Mouse (Mus musculus) spleen, embryonic (tissue): ENCODE results near the gene Hist1h2bb.

Experiments
- CTCF ChIA-PET: fragments of 350-600 bp; sonication (Branson Sonifier 250); formaldehyde crosslinking; loops from one replicate; lab custom pipeline; 2022; lab: Charles Lee

The Hist1h2bb gene

DNA sequence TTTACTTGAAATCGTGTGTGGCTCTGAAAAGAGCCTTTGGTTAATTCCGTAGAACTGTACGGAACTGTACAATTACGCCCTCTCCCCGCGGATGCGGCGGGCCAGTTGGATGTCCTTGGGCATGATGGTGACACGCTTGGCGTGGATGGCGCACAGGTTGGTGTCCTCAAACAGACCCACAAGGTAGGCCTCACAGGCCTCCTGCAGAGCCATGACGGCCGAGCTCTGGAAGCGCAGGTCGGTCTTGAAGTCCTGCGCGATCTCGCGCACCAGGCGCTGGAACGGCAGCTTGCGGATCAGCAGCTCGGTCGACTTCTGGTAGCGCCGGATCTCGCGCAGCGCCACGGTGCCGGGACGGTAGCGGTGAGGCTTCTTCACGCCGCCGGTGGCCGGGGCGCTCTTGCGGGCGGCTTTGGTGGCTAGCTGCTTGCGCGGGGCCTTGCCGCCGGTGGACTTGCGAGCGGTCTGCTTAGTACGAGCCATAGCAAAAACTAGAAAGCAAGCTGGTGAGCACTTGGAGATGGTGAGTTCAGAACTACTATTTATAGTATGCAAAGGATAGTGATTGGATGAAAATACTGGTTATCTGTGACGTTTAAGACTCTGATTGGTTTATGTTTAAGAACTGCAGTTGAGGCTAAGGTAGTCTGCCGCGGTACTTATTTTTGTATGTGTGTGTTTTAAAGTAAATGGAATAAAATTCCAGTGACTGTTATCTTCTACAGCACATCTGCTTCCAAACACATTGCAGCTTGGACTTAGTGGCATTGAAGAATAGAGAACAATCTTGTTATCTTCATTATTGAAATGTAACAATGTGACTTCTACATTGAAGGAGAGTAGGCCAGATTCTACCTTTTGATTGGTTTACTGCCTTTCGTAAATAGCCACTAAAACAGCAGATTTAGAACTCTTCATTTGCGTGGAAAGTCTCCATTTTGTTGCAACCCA, 15.6 kb downstream of the Hist1h2bb start, which contains the start of gene Hist1h3a:
TSS of gene Hist1h3a (minus strand) at position 516 of the 951 bp plus-strand sequence.
- CTCF ChIA-PET, result interaction anchor here (0.5 to 0.8 kb wide), 3 partner anchors 12 to 827 kb away, joined by 3 to 4 read pairs (median 3); no protein-coding TSS in a partner anchor

DNA sequence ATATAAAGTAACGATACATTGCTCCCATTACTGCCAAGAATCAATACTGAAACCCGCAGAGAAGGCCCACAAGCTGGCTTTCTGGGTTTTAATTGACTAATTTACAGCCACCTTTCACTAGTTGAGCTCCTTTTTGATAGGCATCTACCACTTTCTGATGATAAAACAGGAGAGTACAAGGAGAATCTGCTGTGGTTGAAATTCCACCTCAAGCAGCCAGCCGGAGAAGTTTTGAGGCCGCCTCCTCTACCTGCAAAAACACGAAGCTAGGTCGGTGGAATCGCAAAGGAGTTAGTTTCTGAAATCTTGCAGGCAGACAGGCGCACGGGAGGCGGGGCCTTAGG, 16.7 kb downstream of the Hist1h2bb start:
- CTCF ChIA-PET, result interaction anchor here (0.6 kb wide), 1 partner anchor 51 kb away, joined by 3 read pairs; no protein-coding TSS in a partner anchor

- CTCF ChIA-PET, result interaction anchor here (0.6 kb wide), 2 partner anchors 51 to 148 kb away, joined by 3 to 9 read pairs; no protein-coding TSS in a partner anchor
Measured at GRCm38 (mm10) chr13:23763586-23764323, 17.2 kb downstream of the Hist1h2bb start, which contains the start of gene Hist1h1a. Hist1h1a (plus strand) TSS chr13:23763666.

DNA sequence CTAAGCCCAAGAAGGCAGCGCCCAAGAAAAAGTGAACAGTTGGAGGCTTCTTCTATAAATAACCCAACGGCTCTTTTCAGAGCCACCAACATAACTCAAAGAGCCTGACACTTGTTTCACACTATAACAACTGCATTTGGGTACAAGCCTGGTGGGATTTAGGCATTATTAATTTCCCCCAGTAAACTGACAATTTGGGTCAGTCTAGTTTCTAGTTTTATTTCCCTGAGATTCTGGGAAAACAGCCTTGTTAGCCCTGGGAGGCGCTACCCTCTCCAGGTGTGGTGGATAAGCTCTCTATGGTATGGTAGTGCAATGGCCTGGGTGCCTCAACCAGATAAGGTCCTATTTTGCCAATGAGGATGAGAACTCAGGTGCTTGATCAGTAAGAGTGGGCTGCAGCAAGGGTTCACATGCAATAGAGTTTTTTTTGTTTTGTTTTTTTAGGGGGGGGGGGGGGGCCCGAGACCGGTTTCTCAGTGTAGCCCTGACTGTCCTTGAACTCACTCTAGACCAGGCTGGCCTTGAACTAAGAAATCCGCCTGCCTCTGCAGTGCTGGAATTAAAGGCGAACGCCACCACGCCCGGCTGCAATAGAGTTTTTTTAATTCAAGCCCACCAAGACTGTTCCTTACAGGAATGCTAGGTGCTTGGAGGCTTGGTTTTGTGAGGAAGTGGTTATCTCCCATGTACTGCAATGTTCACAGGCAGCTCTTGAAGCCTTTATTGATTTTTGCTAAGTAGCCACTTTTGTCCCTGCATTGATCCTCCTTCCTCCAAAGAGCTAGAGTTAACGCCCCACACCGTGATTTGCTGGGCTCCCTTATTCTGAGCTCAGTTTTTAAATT, 18.0 kb downstream of the Hist1h2bb start:
- CTCF ChIA-PET, result interaction anchor here (0.5 to 0.6 kb wide), 3 partner anchors 32 to 1761 kb away, joined by 3 to 9 read pairs (median 6); no protein-coding TSS in a partner anchor

GRCm38 (mm10) chr13:23765172-23765513, 18.6 kb downstream of the Hist1h2bb start:
- CTCF ChIA-PET, result interaction anchor here (0.5 to 0.6 kb wide), 2 partner anchors 31 to 1761 kb away, joined by 3 to 6 read pairs; no protein-coding TSS in a partner anchor

DNA sequence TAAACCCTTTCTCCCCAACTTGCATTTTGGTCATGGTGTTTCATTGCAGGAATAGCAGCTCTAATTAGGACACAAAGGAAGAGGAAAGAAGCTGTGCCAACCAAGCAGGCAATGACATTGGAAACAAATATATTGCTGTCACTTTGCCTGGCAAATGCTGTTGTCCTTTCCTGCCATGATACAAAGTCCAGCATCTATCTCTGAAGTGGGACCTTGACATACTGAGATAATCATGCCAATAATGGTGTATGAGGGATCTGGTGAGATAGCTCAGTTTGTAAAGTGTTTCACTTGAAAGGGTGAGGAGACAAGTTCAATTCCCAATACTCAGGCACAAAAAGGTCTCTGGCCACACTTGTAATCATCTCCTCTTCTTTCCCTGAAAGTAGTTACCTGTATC, 20.2 kb downstream of the Hist1h2bb start:
- CTCF ChIA-PET, result no interaction called here

- CTCF ChIA-PET, result interaction anchor here (0.6 kb wide), 2 partner anchors 71 to 302 kb away, joined by 3 to 6 read pairs; no protein-coding TSS in a partner anchor
Measured at GRCm38 (mm10) chr13:23768834-23769397, 22.4 kb downstream of the Hist1h2bb start.

DNA sequence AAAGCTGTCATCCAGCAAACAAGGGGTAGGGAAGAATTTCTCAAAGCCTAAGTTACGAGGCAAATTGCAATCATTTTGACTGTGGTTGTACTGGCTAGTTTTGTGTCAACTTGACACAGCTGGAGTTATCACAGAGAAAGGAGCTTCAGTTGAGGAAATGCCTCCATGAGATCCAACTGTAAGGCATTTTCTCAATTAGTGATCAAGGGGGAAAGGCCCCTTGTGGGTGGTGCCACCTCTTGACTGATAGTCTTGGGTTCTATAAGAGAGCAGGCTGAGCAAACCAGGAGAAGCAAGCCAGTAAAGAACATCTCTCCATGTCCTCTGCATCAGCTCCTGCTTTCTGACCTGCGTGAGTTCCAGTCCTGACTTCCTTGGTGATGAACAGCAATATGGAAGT, 23.1 kb downstream of the Hist1h2bb start, which contains the start of gene Trim38:
TSS of gene Trim38 (plus strand) at position 301 of the 400 bp plus-strand sequence.
- CTCF ChIA-PET, result interaction anchor here (0.6 kb wide), 1 partner anchor 303 kb away, joined by 3 read pairs; no protein-coding TSS in a partner anchor

- CTCF ChIA-PET, result no interaction called here
Measured at GRCm38 (mm10) chr13:23772561-23773313, 26.2 kb downstream of the Hist1h2bb start.

DNA sequence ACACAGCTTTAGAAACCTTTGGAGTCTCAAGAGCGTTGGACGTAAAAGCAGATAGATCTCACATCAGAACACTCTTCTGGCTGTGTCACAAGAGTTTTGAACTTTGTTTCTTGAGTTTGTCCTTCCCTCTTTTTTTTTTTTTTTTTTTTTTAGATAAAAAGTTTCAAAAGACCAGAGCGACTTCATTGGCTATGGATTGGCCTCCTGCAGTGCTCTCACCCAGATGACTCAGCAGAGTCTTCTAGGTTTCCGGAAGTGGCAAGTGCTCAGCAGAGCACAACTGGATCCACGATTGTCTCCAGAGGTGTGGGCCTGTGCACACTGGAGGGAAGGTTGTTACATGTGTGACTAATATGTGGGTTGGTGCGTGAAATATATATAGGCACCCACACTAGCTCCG, 31.8 kb downstream of the Hist1h2bb start:
- CTCF ChIA-PET, result interaction anchor here (0.7 kb wide), 1 partner anchor 8 kb away, joined by 10 read pairs; no protein-coding TSS in a partner anchor

DNA sequence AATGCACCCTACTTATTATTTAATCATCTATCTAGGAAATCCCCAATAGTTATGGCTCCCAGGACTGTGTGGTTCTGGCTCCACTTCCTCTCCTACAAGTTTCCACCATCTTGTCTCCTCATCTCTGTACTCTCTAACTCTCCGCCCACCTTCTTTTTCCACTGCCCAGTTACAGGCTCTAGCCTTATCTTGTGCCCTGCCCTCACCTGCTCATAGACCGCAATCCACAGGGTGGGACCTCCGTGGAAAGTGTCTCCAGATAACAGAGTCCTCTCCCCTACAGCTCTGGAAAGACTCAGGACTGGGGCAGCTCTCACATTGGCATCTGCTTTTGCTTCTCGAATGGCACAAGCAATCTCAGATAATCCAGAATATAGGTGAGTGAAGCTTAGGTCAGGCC, 32.5 kb downstream of the Hist1h2bb start:
- CTCF ChIA-PET, result no interaction called here

DNA sequence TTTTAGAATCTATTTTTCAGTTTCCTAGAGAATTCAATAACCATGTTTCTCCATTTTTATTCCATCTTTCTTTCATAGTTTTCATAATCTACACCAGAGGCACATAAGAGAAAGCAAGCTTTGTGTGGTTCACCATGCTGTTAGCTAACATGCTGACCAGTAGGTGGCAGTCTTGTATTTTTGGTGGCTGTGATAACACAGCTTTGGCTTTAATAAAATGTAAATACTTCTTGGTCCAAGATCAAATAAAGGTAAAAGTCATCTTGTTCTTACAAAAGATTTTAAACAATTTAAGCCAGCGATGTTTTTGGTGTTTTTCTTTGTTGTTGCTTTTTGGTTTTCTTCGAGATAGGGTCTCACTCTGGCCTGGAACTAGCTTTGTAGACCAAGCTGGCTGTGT, 46.0 kb downstream of the Hist1h2bb start:
- CTCF ChIA-PET, result interaction anchor here (0.6 to 0.7 kb wide), 2 partner anchors 490 to 1109 kb away, joined by 3 read pairs; no protein-coding TSS in a partner anchor
